Mouse (Mus musculus) stomach, postnatal 0 days (tissue): ENCODE data around the gene Lax1.

Source experiments
- CTCF ChIP-seq: IDR thresholded peaks from 2 replicates; pipeline ENCODE4 v1.5.1; 2016; ENCODE audit warnings: antibody characterized with exemption, low read depth, mild to moderate bottlenecking, moderate library complexity
- EP300 ChIP-seq: optimal IDR thresholded peaks from 2 replicates; pipeline ENCODE3; 2016; ENCODE audit warnings: antibody characterized with exemption

GRCm38 (mm10) chr1:133697935-133698620 is 8.2 kb upstream of the Lax1 start:
- no peak for TF ChIP-seq CTCF
- TF ChIP-seq EP300: no peak
